Mouse (Mus musculus): ENCODE data around the gene Rcn3.

GRCm38 (mm10) chr7:45035631-45036030 lies 56.4 kb downstream of the Rcn3 start:
- TF ChIP-seq CTCF (IDR thresholded peaks at IDR 0.05; ENCODE audit: borderline replicate concordance, insufficient read depth, low read depth, low read length), result no peak
- TF ChIP-seq POLR2A (IDR thresholded peaks at IDR 0.05; ENCODE audit: borderline replicate concordance, insufficient read depth, low read length), result no peak
